In the genomic region with DNA sequence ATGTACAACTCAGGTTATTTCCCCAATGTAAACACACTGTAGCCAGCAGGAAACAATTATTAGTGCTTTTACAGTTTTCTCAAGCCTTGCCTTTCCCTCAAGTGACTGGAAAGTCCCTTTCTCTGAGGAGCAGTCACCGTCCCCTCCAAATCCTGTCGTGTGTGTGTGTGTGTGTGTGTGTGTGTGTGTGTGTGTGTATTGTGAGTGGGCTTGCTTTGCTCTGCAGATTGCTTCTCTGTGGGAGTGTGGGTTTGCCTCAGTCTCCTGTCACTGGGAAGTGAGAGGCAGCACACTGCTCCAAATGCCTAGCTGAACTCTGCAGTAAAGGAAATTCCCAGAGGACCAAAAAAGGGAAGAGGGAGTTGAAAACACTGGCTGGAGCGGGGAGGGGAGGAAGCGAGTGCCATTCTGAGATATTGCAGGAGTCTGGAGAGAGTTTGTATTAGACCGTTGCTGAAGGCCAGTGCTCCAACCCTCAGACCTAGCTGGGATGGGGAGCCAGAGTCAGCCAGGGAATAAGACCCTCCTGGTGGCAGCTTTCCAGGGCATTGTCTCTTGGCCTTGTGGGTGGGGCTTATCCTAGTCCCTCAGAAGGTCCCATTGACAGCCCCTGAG, we compare ENCODE assay signal across 8 mouse cellular contexts. TPM values are rescaled to one million over a fixed set of nuclear protein-coding genes. Genes with fewer than 3 reads are reported as not detected.
DNase-seq lines count a peak whose midpoint lies in the region; ATAC-seq and TF ChIP-seq lines count a peak whose summit lies in the region.

No protein-coding gene starts in this region.

- H3K27me3 ChIP-seq in lung, embryonic 15.5 days: no peaks in the 10 kb centered on the region
- H3K27me3 ChIP-seq in heart, embryonic 12.5 days (replicated peaks): no peaks in the 10 kb centered on the region
- no peaks in the 10 kb centered on the region for H3K27me3 ChIP-seq in neural tube, embryonic 15.5 days (replicated peaks)

- H3K36me3 ChIP-seq in lung, embryonic 15.5 days: peaks cover 22% of the 10 kb centered on the region
- peaks cover 35% of the 10 kb centered on the region for H3K36me3 ChIP-seq in heart, embryonic 12.5 days
- peaks cover 31% of the 10 kb centered on the region for H3K36me3 ChIP-seq in neural tube, embryonic 15.5 days

- no peak for TF ChIP-seq CTCF in lung, adult 2 months (IDR thresholded peaks at IDR 0.05; ENCODE audit: insufficient read depth, low read length)

- 22% methylated on average over 5 of the region's 5 CpGs for WGBS in lung, embryonic 15.5 days
- 12% methylated on average over 5 of the region's 5 CpGs for WGBS in lung, adult 2 months
- 5% methylated on average over 5 of the region's 5 CpGs for WGBS in heart, embryonic 12.5 days
- 46% methylated on average over 5 of the region's 5 CpGs for WGBS in neural tube, embryonic 15.5 days

- no peak overlapping the region for H3K9ac ChIP-seq in lung, embryonic 15.5 days
- H3K9ac ChIP-seq in heart, embryonic 12.5 days: 0 out of 2 replicates have a peak overlapping the region, but pooled peaks have one; percentile 21
- H3K9ac ChIP-seq in neural tube, embryonic 15.5 days (replicated peaks): no peak overlapping the region

- ATAC-seq in lung, embryonic 15.5 days (ENCODE audit: borderline replicate concordance, extremely low read depth, low FRiP score, low TSS enrichment): peak; percentile 51
- ATAC-seq in heart, embryonic 12.5 days (ENCODE audit: insufficient number of reproducible peaks, low FRiP score): peak; percentile 86
- no peak for ATAC-seq in neural tube, embryonic 15.5 days (ENCODE audit: low FRiP score)

- no peak for TF ChIP-seq POLR2A in lung, adult 2 months (IDR thresholded peaks at IDR 0.05; ENCODE audit: borderline replicate concordance, extremely low read depth, low read depth, low read length)

- no peak for DNase-seq in lung, adult 2 months
- DNase-seq in adrenal gland, postnatal 25 days: peak; percentile 37
- DNase-seq in kidney, postnatal 36 days: peak; percentile 62 to 65
- no peak for DNase-seq in thymus, postnatal 14 days
- no peak for DNase-seq in cerebellum, adult 18-20 months

- H3K4me1 ChIP-seq in lung, embryonic 15.5 days: peaks cover 35% of the 10 kb centered on the region
- peaks cover 22% of the 10 kb centered on the region for H3K4me1 ChIP-seq in lung, adult 2 months (ENCODE audit: control insufficient read depth, insufficient read depth, low read length)
- peaks cover 52% of the 10 kb centered on the region for H3K4me1 ChIP-seq in heart, embryonic 12.5 days (replicated peaks)
- peaks cover 21% of the 10 kb centered on the region for H3K4me1 ChIP-seq in neural tube, embryonic 15.5 days

- H3K27ac ChIP-seq in lung, embryonic 15.5 days: peak overlapping the region; percentile 84
- peak overlapping the region; percentile 98 for H3K27ac ChIP-seq in heart, embryonic 12.5 days (ENCODE audit: poor library complexity, severe bottlenecking)
- peak overlapping the region; percentile 58; the same call in 1 of the 2 replicates for H3K27ac ChIP-seq in neural tube, embryonic 15.5 days (replicated peaks)

- no peaks in the 10 kb centered on the region for H3K9me3 ChIP-seq in lung, embryonic 15.5 days
- H3K9me3 ChIP-seq in heart, embryonic 12.5 days (replicated peaks): no peaks in the 10 kb centered on the region
- H3K9me3 ChIP-seq in neural tube, embryonic 15.5 days (replicated peaks): no peaks in the 10 kb centered on the region

- peak overlapping the region; percentile 13; the same call in 1 of the 2 replicates for H3K4me2 ChIP-seq in lung, embryonic 15.5 days
- peak overlapping the region; percentile 43 for H3K4me2 ChIP-seq in heart, embryonic 12.5 days
- no peak overlapping the region for H3K4me2 ChIP-seq in neural tube, embryonic 15.5 days

- no peak overlapping the region for H3K4me3 ChIP-seq in lung, embryonic 15.5 days
- no peak overlapping the region for H3K4me3 ChIP-seq in lung, adult 2 months (replicated peaks; ENCODE audit: extremely low read depth, low read depth, low read length)
- no peak overlapping the region for H3K4me3 ChIP-seq in heart, embryonic 12.5 days
- H3K4me3 ChIP-seq in neural tube, embryonic 15.5 days (replicated peaks): no peak overlapping the region

RNA-seq across cellular contexts. Expression of a gene that starts 12.8 kb away (rescaled TPM):
- 32.3 and 33.3 TPM in 2 replicates for polyA plus RNA-seq in lung, embryonic 15.5 days (2015; fragmentation: Nextera tagmentation; extraction: Ambion mirVana)
- polyA plus RNA-seq in lung, adult 2 months (2012; rRNA removed): 20.8 and 24.4 TPM in 2 replicates
- total RNA-seq in adrenal gland, postnatal 25 days (2021): 54.1 and 63.6 TPM in 2 replicates
- polyA plus RNA-seq in heart, embryonic 12.5 days (2016; fragmentation: Nextera tagmentation; extraction: Ambion mirVana): 37.4 and 40.4 TPM in 2 replicates
- polyA plus RNA-seq in neural tube, embryonic 15.5 days (2015; fragmentation: Nextera tagmentation; extraction: Ambion mirVana): 33.7 and 36.3 TPM in 2 replicates

RNA-seq across cellular contexts. Expression of a gene that starts 23.1 kb away (rescaled TPM):
- polyA plus RNA-seq in lung, embryonic 15.5 days (2015; fragmentation: Nextera tagmentation; extraction: Ambion mirVana): 14.2 and 17.7 TPM in 2 replicates
- polyA plus RNA-seq in lung, adult 2 months (2012; rRNA removed): 39.9 and 47.4 TPM in 2 replicates
- total RNA-seq in adrenal gland, postnatal 25 days (2021): 50.9 and 66.0 TPM in 2 replicates
- polyA plus RNA-seq in heart, embryonic 12.5 days (2016; fragmentation: Nextera tagmentation; extraction: Ambion mirVana): 21.4 and 23.8 TPM in 2 replicates
- 34.1 and 36.6 TPM in 2 replicates for polyA plus RNA-seq in neural tube, embryonic 15.5 days (2015; fragmentation: Nextera tagmentation; extraction: Ambion mirVana)

Comparison
In these comparisons a context has a peak if more than half of its experiments do, and no peak if none do; other contexts are left out.
1. DNase-seq: peak in adrenal gland, postnatal 25 days (single experiment) and kidney, postnatal 36 days (2 of 2); none in lung, adult 2 months (single experiment), thymus, postnatal 14 days (single experiment) and cerebellum, adult 18-20 months (0 of 2).
2. Peak in every context shown above with its lines, with median percentiles within 50 percentile points of each other: H3K27ac ChIP-seq.